Mouse (Mus musculus) limb, embryonic 11.5 days (tissue): ENCODE results near the gene Cog2. TPM values are rescaled to one million over a fixed set of nuclear protein-coding genes. Genes with fewer than 3 reads are reported as not detected.

Source experiments
- ATAC-seq: fragments of 200-750 bp; cut with Nextera tagmentation; 2 replicates; pipeline ENCODE4 v1.8.0; 2017; ENCODE audit warnings: low read depth; ENCODE audit not compliant: insufficient number of reproducible peaks, low FRiP score, low TSS enrichment
- DNase-seq: peaks from one replicate; pipeline ENCODE4 v3.0.0-alpha.2; 2015; ENCODE audit warnings: low spot score
- H3K27ac ChIP-seq: fragments of 300-500 bp; sonication (generic); replicated peaks from 2 replicates; pipeline ENCODE4 v1.5.1; 2014; ENCODE audit warnings: low read depth, mild to moderate bottlenecking, low read length
- H3K27me3 ChIP-seq: fragments of 300-500 bp; sonication (generic); 2 replicates; pipeline ENCODE4 v1.6.1; 2014; ENCODE audit warnings: mild to moderate bottlenecking, low read length, mixed read lengths; ENCODE audit not compliant: control insufficient read depth, insufficient read depth
- H3K36me3 ChIP-seq: fragments of 300-500 bp; sonication (generic); 2 replicates; pipeline ENCODE4 v1.6.1; 2014; ENCODE audit warnings: mild to moderate bottlenecking, low read length, moderate library complexity, mixed read lengths; ENCODE audit not compliant: control insufficient read depth, insufficient read depth
- H3K4me1 ChIP-seq: fragments of 300-500 bp; sonication (generic); 2 replicates; pipeline ENCODE4 v1.6.1; 2014; ENCODE audit warnings: low read length, mixed read lengths; ENCODE audit not compliant: control insufficient read depth, insufficient read depth
- H3K4me2 ChIP-seq: fragments of 300-500 bp; sonication (generic); 2 replicates; pipeline ENCODE4 v1.6.1; 2014; ENCODE audit warnings: low read depth, mild to moderate bottlenecking, moderate library complexity; ENCODE audit not compliant: severe bottlenecking
- H3K4me3 ChIP-seq: fragments of 300-500 bp; sonication (generic); 2 replicates; pipeline ENCODE4 v1.5.1; 2014; ENCODE audit warnings: low read depth, low read length
- H3K9ac ChIP-seq: fragments of 300-500 bp; sonication (generic); 2 replicates; pipeline ENCODE4 v1.6.1; 2014; ENCODE audit warnings: mild to moderate bottlenecking, low read length
- H3K9me3 ChIP-seq: fragments of 300-500 bp; sonication (generic); 2 replicates; pipeline ENCODE4 v1.6.1; 2016; ENCODE audit warnings: low read length; ENCODE audit not compliant: control insufficient read depth
- WGBS: fragments of 180-500 bp; shearing (Covaris S2); extraction: QIAGEN DNeasy Blood & Tissue Kit; methylation state at CpG from one replicate; pipeline ENCODE4 v1.1.7; 2014; 5-methylcytosine and 5-hydroxymethylcytosine counted together
- polyA plus RNA-seq: library from polyadenylated mRNA; unstranded; fragments of >200 nt; fragmentation: Nextera tagmentation; extraction: Ambion mirVana; gene quantifications from 2 replicates; pipeline ENCODE4 v1.2.1, GENCODE M21; 2014

The Cog2 gene
- polyA plus RNA-seq, 1 experiment from 2014 or later: 38.9 TPM

DNA sequence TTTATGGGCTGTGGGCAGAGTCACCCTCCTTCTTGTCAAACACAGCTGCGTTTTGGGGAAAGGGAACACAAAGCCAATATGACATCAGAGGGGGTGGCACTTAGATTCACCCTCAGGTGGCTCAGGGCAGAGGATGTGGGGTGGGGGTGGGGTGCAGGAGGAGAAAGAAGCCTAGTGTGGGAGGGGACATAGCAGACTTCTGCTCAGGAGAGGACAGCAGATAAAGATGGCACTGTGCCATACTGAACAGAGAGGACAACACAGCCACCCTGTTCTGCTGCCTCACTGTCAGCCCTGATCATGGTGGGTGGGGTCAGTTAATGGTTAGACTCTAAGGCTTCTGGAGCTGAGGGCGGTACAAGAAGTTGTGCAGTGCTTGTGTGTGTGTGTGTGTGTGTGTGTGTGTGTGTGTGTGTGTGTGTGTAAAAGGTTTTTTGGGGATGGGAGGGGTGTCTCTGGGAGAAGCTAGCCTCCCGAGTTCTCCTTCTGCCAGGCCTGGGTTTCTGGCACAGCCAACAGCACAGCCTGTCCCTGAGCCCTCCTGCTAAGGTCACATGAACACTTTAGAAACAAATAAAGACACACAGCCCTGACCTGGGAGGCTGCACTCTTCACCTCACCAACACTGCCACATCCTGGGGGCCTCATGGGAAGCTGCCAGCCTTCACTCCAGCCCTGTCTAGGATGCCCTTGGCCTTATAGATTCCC lies 65.3 kb downstream of the Cog2 start:
- Histone ChIP-seq H3K9me3 (no peaks in the 10 kb centered on the region), H3K27ac (no peak overlapping the region), H3K9ac (no peak overlapping the region), H3K4me3 (no peak overlapping the region), H3K4me1 (no peaks in the 10 kb centered on the region), H3K27me3 (no peaks in the 10 kb centered on the region), H3K4me2 (no peak overlapping the region), H3K36me3 (no peaks in the 10 kb centered on the region)
- DNase-seq (no peak), ATAC-seq (no peak)
- 56% methylated on average over 3 of the region's 3 CpGs for WGBS

DNA sequence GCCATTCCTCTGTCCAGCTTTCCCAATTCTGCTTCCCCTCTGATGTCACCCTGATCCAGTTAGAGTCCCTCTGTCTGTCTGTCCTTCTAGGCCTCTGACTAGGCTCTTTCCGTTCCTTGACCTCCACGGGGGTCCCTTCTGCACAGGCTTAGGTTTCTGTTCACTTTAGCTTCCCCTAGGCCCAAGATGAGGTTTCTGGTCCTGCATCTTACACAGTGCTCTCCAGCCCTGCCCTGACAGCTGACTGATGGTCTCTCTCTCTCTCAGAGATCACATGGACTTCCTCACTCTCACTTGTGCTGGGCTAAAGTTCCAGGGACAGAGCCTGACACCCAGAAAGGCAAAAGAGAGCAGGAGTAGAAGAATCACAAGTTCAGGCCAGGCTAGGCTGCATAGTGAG lies 66.0 kb downstream of the Cog2 start:
- 79% methylated on average over 2 of the region's 2 CpGs for WGBS
- Histone ChIP-seq H3K4me3 (no peak overlapping the region), H3K9ac (no peak overlapping the region), H3K36me3 (no peaks in the 10 kb centered on the region), H3K4me2 (no peak overlapping the region), H3K27ac (no peak overlapping the region), H3K27me3 (no peaks in the 10 kb centered on the region), H3K4me1 (no peaks in the 10 kb centered on the region), H3K9me3 (no peaks in the 10 kb centered on the region)
- ATAC-seq (no peak), DNase-seq (no peak)

DNA sequence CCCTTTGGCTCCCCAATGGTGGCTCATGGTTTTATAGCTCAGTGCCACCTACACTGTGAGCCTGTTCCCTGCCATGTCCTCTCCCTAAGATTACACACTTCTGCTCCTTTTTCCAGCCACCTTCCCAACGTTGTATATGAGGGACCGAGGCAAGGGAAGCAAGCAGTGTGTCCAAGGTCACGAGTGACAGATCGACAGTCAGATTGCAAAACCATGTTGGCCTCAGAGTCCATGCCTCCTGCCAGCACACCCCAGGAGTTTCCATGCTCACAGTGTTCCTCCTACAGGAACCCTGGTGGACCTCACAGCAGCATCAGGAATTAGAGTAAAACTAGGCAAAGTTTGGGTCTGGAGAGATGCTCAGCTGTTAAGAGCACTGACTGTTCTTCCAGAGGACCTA lies 68.8 kb downstream of the Cog2 start:
- Histone ChIP-seq H3K36me3 (no peaks in the 10 kb centered on the region), H3K27ac (no peak overlapping the region), H3K9me3 (no peaks in the 10 kb centered on the region), H3K4me3 (no peak overlapping the region), H3K9ac (no peak overlapping the region), H3K4me1 (no peaks in the 10 kb centered on the region), H3K27me3 (no peaks in the 10 kb centered on the region), H3K4me2 (no peak overlapping the region)
- ATAC-seq (no peak), DNase-seq (no peak)
- 89% methylated on average over 4 of the region's 4 CpGs for WGBS

Other genes with a start within 250 kb of the Cog2 start
- gene Pgbd5, start 81.1 kb upstream of the Cog2 start, polyA plus RNA-seq: 0.36 and 0.95 TPM in 2 replicates
- gene Agt, start 48.9 kb downstream of the Cog2 start, polyA plus RNA-seq: not detected in 2 replicates
- gene Capn9, start 55.3 kb downstream of the Cog2 start, polyA plus RNA-seq: not detected in 2 replicates
- 28.2 and 30.4 TPM in 2 replicates for gene 2310022B05Rik, start 142.6 kb downstream of the Cog2 start, polyA plus RNA-seq
- gene Ttc13, start 201.2 kb downstream of the Cog2 start, polyA plus RNA-seq: 49.5 and 53.9 TPM in 2 replicates
- 27.3 and 30.5 TPM in 2 replicates for gene Arv1, start 201.4 kb downstream of the Cog2 start, polyA plus RNA-seq
- 3.7 and 4.5 TPM in 2 replicates for gene Fam89a, start 231.1 kb downstream of the Cog2 start, polyA plus RNA-seq